Comparison of ENCODE assay signal across 16 mouse cellular contexts in genomic region chr9:83647919-83648705, GRCm38 (mm10).
A peak's percentile ranks its signal among the peaks of the same experiment; 100 is the strongest.
DNase-seq lines count a peak whose midpoint lies in the region; ATAC-seq lines count a peak whose summit lies in the region.
"Had no signal": no experiment of that assay in that cellular context is flagged by ENCODE, and none has a peak within 500 bp of the region (broad histone marks: within the 10 kb centered on the region; RNA-seq: fewer than 3 reads in every experiment).

No protein-coding gene starts in this region.

- DNase-seq in hindbrain, embryonic 10.5 days (ENCODE audit: low spot score) = no peak
- DNase-seq in forebrain, embryonic 11.5 days (ENCODE audit: low spot score) = peak; percentile 49
- DNase-seq in limb, embryonic 10.5 days (ENCODE audit: low spot score) = no peak
- no peak for DNase-seq in cerebellum, postnatal 25 days
- DNase-seq in gastrocnemius, adult 8-10 months (ENCODE audit: low spot score in 2 of 2) = no peak
- DNase-seq in adrenal gland, adult 2 months = no peak
- DNase-seq: adrenal gland, postnatal 25 days; cerebellum, adult 18-20 months; gastrocnemius, postnatal 10 days; kidney, adult 11 months; thymus, adult 18-20 months had no signal

- no peaks in the 10 kb centered on the region for H3K9me3 ChIP-seq in hindbrain, embryonic 10.5 days
- no peaks in the 10 kb centered on the region for H3K9me3 ChIP-seq in hindbrain, embryonic 16.5 days (ENCODE audit: control insufficient read depth, low read length)
- H3K9me3 ChIP-seq in forebrain, embryonic 11.5 days (ENCODE audit: control insufficient read depth, low read length) = no peaks in the 10 kb centered on the region
- no peaks in the 10 kb centered on the region for H3K9me3 ChIP-seq in limb, embryonic 10.5 days (replicated peaks)
- H3K9me3 ChIP-seq in neural tube, embryonic 13.5 days = no peaks in the 10 kb centered on the region
- H3K9me3 ChIP-seq: embryonic facial prominence, embryonic 13.5 days; heart, embryonic 15.5 days had no signal

- no peak overlapping the region for H3K9ac ChIP-seq in hindbrain, embryonic 16.5 days (ENCODE audit: low read depth, low read length)
- H3K9ac ChIP-seq in forebrain, embryonic 11.5 days (ENCODE audit: low read length) = no peak overlapping the region
- no peak overlapping the region for H3K9ac ChIP-seq in neural tube, embryonic 13.5 days
- H3K9ac ChIP-seq: embryonic facial prominence, embryonic 13.5 days; heart, embryonic 15.5 days had no signal

- no peak overlapping the region for H3K4me3 ChIP-seq in hindbrain, embryonic 10.5 days
- H3K4me3 ChIP-seq in hindbrain, embryonic 16.5 days (ENCODE audit: low read length) = no peak overlapping the region
- H3K4me3 ChIP-seq in forebrain, embryonic 11.5 days (ENCODE audit: low read depth, low read length) = no peak overlapping the region
- no peak overlapping the region for H3K4me3 ChIP-seq in limb, embryonic 10.5 days
- no peak overlapping the region for H3K4me3 ChIP-seq in neural tube, embryonic 13.5 days
- H3K4me3 ChIP-seq: embryonic facial prominence, embryonic 13.5 days; heart, embryonic 15.5 days; layer of hippocampus, adult 2 months had no signal

- H3K27ac ChIP-seq in hindbrain, embryonic 10.5 days = 0 out of 2 replicates have a peak overlapping the region, but pooled peaks have one; percentile 8
- H3K27ac ChIP-seq in hindbrain, embryonic 16.5 days (ENCODE audit: low read depth, low read length) = no peak overlapping the region
- peak overlapping the region; percentile 54 for H3K27ac ChIP-seq in forebrain, embryonic 11.5 days (ENCODE audit: low read depth, low read length)
- peak overlapping the region; percentile 53 for H3K27ac ChIP-seq in limb, embryonic 10.5 days
- peak overlapping the region; percentile 68 for H3K27ac ChIP-seq in neural tube, embryonic 13.5 days (replicated peaks)
- H3K27ac ChIP-seq: embryonic facial prominence, embryonic 13.5 days; heart, embryonic 15.5 days; layer of hippocampus, adult 2 months had no signal

- no peak; the same call in 1 of the 2 replicates for ATAC-seq in hindbrain, embryonic 16.5 days
- no peak for ATAC-seq in forebrain, embryonic 11.5 days (replicated peaks; ENCODE audit: low FRiP score)
- ATAC-seq in neural tube, embryonic 13.5 days (ENCODE audit: low read depth) = peak; percentile 34

- WGBS in hindbrain, embryonic 10.5 days = 32% methylated on average over 7 of the region's 7 CpGs
- 21% methylated on average over 7 of the region's 7 CpGs for WGBS in hindbrain, embryonic 16.5 days
- 24% methylated on average over 7 of the region's 7 CpGs for WGBS in forebrain, embryonic 11.5 days
- WGBS in limb, embryonic 10.5 days = 50% methylated on average over 7 of the region's 7 CpGs
- 24% methylated on average over 7 of the region's 7 CpGs for WGBS in neural tube, embryonic 13.5 days

- no peaks in the 10 kb centered on the region for H3K27me3 ChIP-seq in hindbrain, embryonic 10.5 days (ENCODE audit: insufficient read depth, poor library complexity, severe bottlenecking)
- H3K27me3 ChIP-seq in hindbrain, embryonic 16.5 days (replicated peaks; ENCODE audit: control insufficient read depth, insufficient read depth, low read length) = no peaks in the 10 kb centered on the region
- no peaks in the 10 kb centered on the region for H3K27me3 ChIP-seq in forebrain, embryonic 11.5 days (ENCODE audit: control insufficient read depth, insufficient read depth, low read length)
- no peaks in the 10 kb centered on the region for H3K27me3 ChIP-seq in limb, embryonic 10.5 days (ENCODE audit: low read depth, poor library complexity, severe bottlenecking)
- H3K27me3 ChIP-seq in neural tube, embryonic 13.5 days = no peaks in the 10 kb centered on the region
- H3K27me3 ChIP-seq: embryonic facial prominence, embryonic 13.5 days; heart, embryonic 15.5 days had no signal

- H3K4me2 ChIP-seq in hindbrain, embryonic 16.5 days (ENCODE audit: low read length) = no peak overlapping the region
- H3K4me2 ChIP-seq in forebrain, embryonic 11.5 days (ENCODE audit: low read depth, low read length, severe bottlenecking) = no peak overlapping the region
- no peak overlapping the region for H3K4me2 ChIP-seq in neural tube, embryonic 13.5 days
- H3K4me2 ChIP-seq: embryonic facial prominence, embryonic 13.5 days; heart, embryonic 15.5 days had no signal

- H3K36me3 ChIP-seq in hindbrain, embryonic 10.5 days = no peaks in the 10 kb centered on the region
- H3K36me3 ChIP-seq in hindbrain, embryonic 16.5 days (ENCODE audit: control insufficient read depth, insufficient read depth, low read length) = no peaks in the 10 kb centered on the region
- no peaks in the 10 kb centered on the region for H3K36me3 ChIP-seq in forebrain, embryonic 11.5 days (ENCODE audit: control insufficient read depth, insufficient read depth, low read length)
- no peaks in the 10 kb centered on the region for H3K36me3 ChIP-seq in limb, embryonic 10.5 days
- H3K36me3 ChIP-seq in neural tube, embryonic 13.5 days = no peaks in the 10 kb centered on the region
- H3K36me3 ChIP-seq: embryonic facial prominence, embryonic 13.5 days; heart, embryonic 15.5 days had no signal

- peaks cover 15% of the 10 kb centered on the region for H3K4me1 ChIP-seq in hindbrain, embryonic 10.5 days (replicated peaks)
- peaks cover 3% of the 10 kb centered on the region for H3K4me1 ChIP-seq in hindbrain, embryonic 16.5 days (ENCODE audit: control insufficient read depth, insufficient read depth, low read depth, low read length)
- peaks cover 5% of the 10 kb centered on the region; the same call in 1 of the 2 replicates for H3K4me1 ChIP-seq in forebrain, embryonic 11.5 days (replicated peaks; ENCODE audit: control insufficient read depth, insufficient read depth, low read length)
- H3K4me1 ChIP-seq in limb, embryonic 10.5 days = peaks cover 26% of the 10 kb centered on the region
- H3K4me1 ChIP-seq in neural tube, embryonic 13.5 days (replicated peaks) = peaks cover 27% of the 10 kb centered on the region
